Comparison of ENCODE assay signal across 9 mouse cellular contexts in genomic region chr8:88359959-88360358, GRCm38 (mm10). TPM values are rescaled to one million over a fixed set of nuclear protein-coding genes. Genes with fewer than 3 reads are reported as not detected.
DNase-seq lines count a peak whose midpoint lies in the region; ATAC-seq lines count a peak whose summit lies in the region.
"Had no signal": no experiment of that assay in that cellular context is flagged by ENCODE, and none has a peak within 500 bp of the region (broad histone marks: within the 10 kb centered on the region; RNA-seq: fewer than 3 reads in every experiment).

No protein-coding gene starts in this region.

- H3K4me1 ChIP-seq in forebrain, embryonic 12.5 days, result peaks cover 16% of the 10 kb centered on the region
- H3K4me1 ChIP-seq in liver, embryonic 12.5 days, result peaks cover 42% of the 10 kb centered on the region

- no peaks in the 10 kb centered on the region for H3K27me3 ChIP-seq in forebrain, embryonic 12.5 days
- H3K27me3 ChIP-seq in liver, embryonic 12.5 days (replicated peaks), result no peaks in the 10 kb centered on the region

- WGBS in forebrain, embryonic 12.5 days, result 88% methylated on average over 2 of the region's 2 CpGs
- 90% methylated on average over 2 of the region's 2 CpGs for WGBS in liver, embryonic 12.5 days (ENCODE audit: insufficient replicate concordance)

- peak overlapping the region; percentile 93 for H3K4me2 ChIP-seq in forebrain, embryonic 12.5 days
- peak overlapping the region; percentile 87 for H3K4me2 ChIP-seq in liver, embryonic 12.5 days

- H3K27ac ChIP-seq in forebrain, embryonic 12.5 days, result no peak overlapping the region
- H3K27ac ChIP-seq in liver, embryonic 12.5 days, result no peak overlapping the region
- H3K27ac ChIP-seq: macrophage had no signal

- DNase-seq in 3T3-L1 (ENCODE audit: low read depth, low spot score) (peak; percentile 94), 416B (ENCODE audit: low read depth) (peak; percentile 71)
- DNase-seq in testis, postnatal 10 days (ENCODE audit: low spot score), result no peak
- no peak for DNase-seq in left cerebral cortex, postnatal 14 days (ENCODE audit: low spot score in 2 of 2)
- DNase-seq in cerebellum, postnatal 10 days, result no peak
- DNase-seq in right cerebral cortex, postnatal 14 days, result no peak

- H3K36me3 ChIP-seq in forebrain, embryonic 12.5 days (replicated peaks), result peaks cover 44% of the 10 kb centered on the region
- peaks cover 48% of the 10 kb centered on the region for H3K36me3 ChIP-seq in liver, embryonic 12.5 days

- H3K9me3 ChIP-seq in forebrain, embryonic 12.5 days, result no peaks in the 10 kb centered on the region
- no peaks in the 10 kb centered on the region for H3K9me3 ChIP-seq in liver, embryonic 12.5 days (replicated peaks)

- peak overlapping the region; percentile 99; the same call in 1 of the 2 replicates for H3K4me3 ChIP-seq in forebrain, embryonic 12.5 days (replicated peaks)
- H3K4me3 ChIP-seq in liver, embryonic 12.5 days, result peak overlapping the region; percentile 90

- peak overlapping the region; percentile 96; the same call in 1 of the 2 replicates for H3K9ac ChIP-seq in forebrain, embryonic 12.5 days
- peak overlapping the region; percentile 91 for H3K9ac ChIP-seq in liver, embryonic 12.5 days

- no peak for ATAC-seq in forebrain, embryonic 12.5 days (ENCODE audit: low FRiP score)
- no peak for ATAC-seq in liver, embryonic 12.5 days

- intact Hi-C loops in left cerebral cortex, postnatal 14 days (cut with DNase I), result loop anchor here (2.0 to 10.0 kb wide), 4 partner anchors 93 to 365 kb away; partner anchors contain the start of genes Cyld and Nkd1

RNA-seq across cellular contexts. Expression of gene Brd7, which starts 2.0 kb away (rescaled TPM):
- polyA plus RNA-seq in forebrain, embryonic 12.5 days (2016; fragmentation: Nextera tagmentation; extraction: Ambion mirVana), result 86.4 and 87.7 TPM in 2 replicates
- polyA plus RNA-seq in liver, embryonic 12.5 days (2016; fragmentation: Nextera tagmentation; extraction: Ambion mirVana), result 61.3 and 64.7 TPM in 2 replicates
- 10 to 100 TPM; 60.0 to 60.1 TPM for total RNA-seq in left cerebral cortex, postnatal 14 days (2021)

Comparison
In these comparisons a context has a peak if more than half of its experiments do, and no peak if none do; other contexts are left out.
1. DNase-seq: peak in 3T3-L1 (single experiment) and 416B (single experiment); none in testis, postnatal 10 days (single experiment), left cerebral cortex, postnatal 14 days (0 of 2), cerebellum, postnatal 10 days (0 of 2) and right cerebral cortex, postnatal 14 days (single experiment).